ENCODE assay signal across 16 mouse cellular contexts in genomic region chr9:67787671-67788070, GRCm38 (mm10). TPM values are rescaled to one million over a fixed set of nuclear protein-coding genes. Genes with fewer than 3 reads are reported as not detected.
"Had no signal": no experiment of that assay in that cellular context is flagged by ENCODE, and none has a peak within 500 bp of the region (broad histone marks: within the 10 kb centered on the region; RNA-seq: fewer than 3 reads in every experiment).

No protein-coding gene starts in this region.

- H3K36me3 ChIP-seq: limb, embryonic 10.5 days; lung, embryonic 15.5 days; midbrain, embryonic 12.5 days; neural tube, embryonic 13.5 days had no signal

- H3K9me3 ChIP-seq: limb, embryonic 10.5 days; lung, embryonic 15.5 days; midbrain, embryonic 12.5 days had no signal

- H3K4me3 ChIP-seq: left cerebral cortex, adult 2 months; limb, embryonic 10.5 days; lung, embryonic 15.5 days; megakaryocyte, embryonic 14.5 days; midbrain, embryonic 12.5 days; neural tube, embryonic 13.5 days had no signal

- H3K4me1 ChIP-seq: lung, embryonic 15.5 days; megakaryocyte, embryonic 14.5 days; midbrain, embryonic 12.5 days; neural tube, embryonic 13.5 days had no signal

- DNase-seq: liver, postnatal 0 days; lung, postnatal 14 days; retina, postnatal 1 day; right cerebral cortex, postnatal 14 days; thymus, postnatal 14 days had no signal

- H3K27ac ChIP-seq: left cerebral cortex, adult 2 months; limb, embryonic 10.5 days; lung, embryonic 15.5 days; macrophage; midbrain, embryonic 12.5 days; neural tube, embryonic 13.5 days; stomach, postnatal 0 days had no signal

- H3K9ac ChIP-seq: liver, postnatal 0 days; lung, embryonic 15.5 days; midbrain, embryonic 12.5 days; neural tube, embryonic 13.5 days had no signal

- H3K27me3 ChIP-seq: lung, embryonic 15.5 days; midbrain, embryonic 12.5 days; neural tube, embryonic 13.5 days had no signal

RNA-seq across cellular contexts. Expression of gene C2cd4b, which starts 28.4 kb away (rescaled TPM):
- polyA plus RNA-seq: inflammation-experienced regulatory T-cells, adult 6 months; liver, embryonic 11.5 days; liver, postnatal 0 days; macrophage; urinary bladder, adult 2 months had no signal

RNA-seq across cellular contexts. Expression of gene C2cd4a, which starts 44.5 kb away (rescaled TPM):
- polyA plus RNA-seq: inflammation-experienced regulatory T-cells, adult 6 months; macrophage had no signal
